Mouse (Mus musculus): ENCODE measurements around the gene Cbx8. TPM values are rescaled to one million over a fixed set of nuclear protein-coding genes. Genes with fewer than 3 reads are reported as not detected.

The Cbx8 gene
- total RNA-seq, 2 experiments from 2014 or later, result 10.8 to 15.5 TPM

- DNase-seq (ENCODE audit: low spot score in 2 of 2), result no peak
These were observed 11.3 kb upstream of the Cbx8 start for GRCm38 (mm10) chr11:119051927-119052660.

DNA sequence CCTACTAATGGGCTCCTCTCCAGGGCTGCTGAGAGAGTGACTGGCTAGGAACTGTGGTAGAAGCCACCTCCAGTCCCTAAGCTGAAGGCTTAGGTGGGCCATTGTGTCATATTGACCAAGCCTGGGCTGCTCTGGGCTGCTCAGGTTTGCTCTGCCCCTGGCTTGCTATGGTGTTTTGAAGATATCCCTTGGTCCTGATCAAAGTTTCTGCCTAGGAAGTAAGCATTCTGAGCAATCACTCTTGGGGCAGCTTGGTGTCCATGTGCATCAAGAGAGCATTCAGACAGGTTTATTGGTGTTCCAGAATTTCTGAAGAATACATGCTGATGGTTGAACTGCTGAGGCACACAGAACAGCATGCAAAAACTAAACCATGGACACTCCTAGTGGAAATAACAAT, 10.7 kb upstream of the Cbx8 start:
- no peak for DNase-seq (ENCODE audit: low spot score in 2 of 2)

DNA sequence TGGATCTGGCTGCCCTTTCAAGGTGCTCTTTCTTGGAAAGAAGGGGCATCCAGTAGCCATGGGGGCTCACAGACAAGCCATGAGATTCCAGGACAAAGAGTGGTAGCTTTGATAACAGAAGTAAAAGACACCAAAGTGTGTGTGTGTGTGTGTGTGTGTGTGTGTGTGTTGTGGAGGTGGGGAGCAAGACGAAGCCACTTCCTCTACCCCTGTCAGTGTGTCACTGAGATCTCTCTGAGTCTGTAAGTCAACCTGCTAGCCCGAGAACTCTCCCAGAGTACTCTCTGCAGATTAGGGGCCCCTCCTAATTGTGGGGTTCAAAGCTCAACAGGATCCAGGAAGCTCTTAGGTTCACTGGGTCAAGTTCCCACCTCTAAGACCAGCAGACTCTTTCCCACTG, 9.6 kb upstream of the Cbx8 start:
- no peak for DNase-seq (ENCODE audit: low spot score in 2 of 2)

DNA sequence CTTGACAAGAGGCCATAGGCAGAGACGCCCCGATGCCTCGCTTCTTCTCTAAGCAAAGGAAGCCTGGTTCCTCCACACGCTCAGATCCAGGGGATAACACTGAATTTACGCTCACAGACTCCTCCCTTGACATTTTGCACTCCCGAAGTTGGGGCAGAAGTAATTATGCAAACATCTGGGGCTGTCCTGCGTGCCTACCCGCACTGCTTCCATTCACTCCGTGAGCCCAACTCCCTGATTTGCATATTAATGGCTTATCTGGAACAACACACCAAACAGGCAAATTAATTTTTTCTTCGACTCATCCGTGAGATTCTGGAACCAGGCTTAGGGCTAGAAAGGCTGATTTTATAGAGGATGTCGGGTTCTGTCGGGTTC, 7.4 kb upstream of the Cbx8 start:
- DNase-seq (ENCODE audit: low spot score in 2 of 2), result no peak

GRCm38 (mm10) chr11:119047261-119048132, 6.7 kb upstream of the Cbx8 start:
- DNase-seq (ENCODE audit: low spot score in 2 of 2), result no peak

GRCm38 (mm10) chr11:119046601-119047245, 6.0 kb upstream of the Cbx8 start:
- no peak for DNase-seq (ENCODE audit: low spot score in 2 of 2)

- no peak for DNase-seq (ENCODE audit: low spot score in 2 of 2)
These were observed 4.0 kb upstream of the Cbx8 start for GRCm38 (mm10) chr11:119044551-119045337.

GRCm38 (mm10) chr11:119043761-119044550, 3.2 kb upstream of the Cbx8 start:
- no peak for DNase-seq (ENCODE audit: low spot score in 2 of 2)

GRCm38 (mm10) chr11:119043273-119043540, 2.4 kb upstream of the Cbx8 start:
- no peak for DNase-seq (ENCODE audit: low spot score in 2 of 2)

DNA sequence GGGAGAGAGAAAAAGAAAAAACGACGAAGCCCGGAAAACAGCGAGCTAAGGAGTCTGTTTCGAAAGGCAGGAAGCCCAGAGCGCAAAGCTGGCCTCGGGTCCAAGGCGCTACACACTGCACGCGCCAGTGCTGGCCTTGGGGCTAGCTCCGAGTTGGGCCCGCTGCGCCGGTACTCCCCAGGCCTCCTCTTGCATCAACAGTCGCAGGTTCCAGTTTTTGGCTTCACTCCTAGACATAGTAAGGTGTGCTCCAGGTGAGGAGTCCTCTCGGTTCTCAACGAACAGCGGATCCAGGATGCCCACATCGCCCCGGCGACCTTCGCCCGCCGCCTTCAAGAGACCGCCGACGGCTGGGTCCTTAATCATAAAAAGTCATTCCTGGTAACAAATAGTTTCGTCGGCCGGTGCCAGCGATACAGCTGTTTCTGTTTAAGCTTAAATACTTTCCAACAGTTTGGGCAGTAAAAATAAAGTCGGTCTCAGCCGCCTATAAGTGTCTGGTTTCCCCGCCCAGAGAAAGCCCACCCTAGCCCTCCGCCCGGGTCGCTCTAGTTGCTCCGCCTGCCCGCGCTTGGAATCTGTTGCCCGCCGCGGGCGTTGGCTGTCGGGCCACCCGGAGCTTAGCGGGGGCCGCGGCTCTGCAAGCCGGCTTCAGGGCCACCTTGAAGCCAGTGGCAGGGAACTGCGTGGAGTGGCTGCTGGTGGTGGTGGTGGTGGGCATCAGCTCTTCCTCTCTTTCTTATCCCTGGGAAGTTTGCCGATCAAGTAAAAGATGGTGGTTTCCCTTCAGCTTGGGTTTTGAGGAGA, 1.9 kb upstream of the Cbx8 start:
- no peak for DNase-seq (ENCODE audit: low spot score in 2 of 2)

DNA sequence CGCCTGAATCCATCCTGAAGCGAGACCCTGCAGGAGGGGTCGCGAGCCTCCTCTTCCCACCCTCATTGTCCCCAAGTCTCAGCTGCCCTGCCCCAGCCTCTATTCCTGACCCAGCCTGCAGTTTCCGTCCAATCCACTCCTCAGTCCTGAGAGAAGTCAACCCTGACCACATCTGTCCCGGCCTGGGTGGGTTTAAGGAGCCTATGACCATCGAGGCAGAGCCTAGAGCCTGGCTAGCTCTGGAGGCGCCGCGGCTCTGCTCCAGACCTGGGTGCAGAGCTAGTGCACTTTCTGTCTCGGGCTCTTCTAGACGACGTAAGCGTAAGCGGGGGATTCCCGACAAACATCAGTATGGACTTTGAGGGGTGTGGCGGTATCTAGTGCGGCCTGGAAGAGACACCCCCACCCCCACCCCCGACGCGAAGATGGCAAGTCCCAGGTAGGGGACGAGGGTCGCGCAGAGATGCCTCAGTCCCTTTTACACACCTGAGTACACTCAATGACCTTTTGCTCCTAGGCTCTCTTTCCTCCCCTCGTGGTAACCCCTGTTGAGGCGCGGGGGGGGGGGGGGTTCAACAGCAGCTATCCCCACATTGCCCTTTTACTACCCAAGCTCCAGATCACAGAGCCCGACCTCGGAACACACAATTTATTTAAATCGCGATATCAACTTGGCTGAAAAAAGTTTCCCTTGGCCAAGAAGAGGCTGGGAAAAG, 1.1 kb upstream of the Cbx8 start:
- no peak for DNase-seq (ENCODE audit: low spot score in 2 of 2)

- DNase-seq (ENCODE audit: low spot score in 2 of 2), result no peak
These were observed 552 bp upstream of the Cbx8 start for GRCm38 (mm10) chr11:119041325-119041716.

GRCm38 (mm10) chr11:119039732-119040512, 847 bp downstream of the Cbx8 start:
- DNase-seq (ENCODE audit: low spot score in 2 of 2), result no peak

DNA sequence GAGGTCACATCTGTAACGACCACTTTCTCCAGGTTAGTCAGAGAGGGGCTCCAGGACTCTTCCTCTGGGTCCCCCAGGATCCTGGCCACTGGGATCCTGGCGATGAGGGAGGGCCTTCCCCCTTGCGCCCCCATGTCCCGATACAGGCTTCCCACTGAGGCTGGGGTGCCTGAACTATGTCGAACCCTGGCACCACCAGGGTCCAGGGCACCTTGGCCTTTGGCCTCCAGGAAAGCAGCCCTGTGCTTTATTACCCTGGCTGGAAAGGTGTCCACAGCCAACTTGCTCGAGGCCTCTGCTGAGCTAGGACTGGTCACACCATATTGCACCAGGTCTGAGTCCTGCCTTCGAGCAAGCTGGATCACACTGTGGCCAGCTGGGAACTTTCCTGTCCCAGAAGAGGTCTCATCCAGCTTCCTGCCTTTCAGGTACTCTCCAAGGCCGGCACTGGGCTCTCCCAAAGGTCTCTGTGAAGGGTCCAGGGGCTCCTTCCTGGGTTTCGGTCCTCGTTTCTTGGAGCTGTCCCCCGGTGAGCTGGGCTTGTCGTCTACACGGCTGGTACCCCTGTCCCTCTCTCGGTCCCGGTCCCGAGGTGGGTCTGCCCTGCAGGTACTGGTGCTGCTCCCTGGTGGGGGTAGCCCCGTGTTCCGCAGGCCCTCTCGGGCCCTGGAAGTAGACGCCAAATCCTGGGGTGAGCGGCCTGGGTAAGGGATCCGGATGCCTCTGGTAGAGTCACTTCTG, 1.9 kb downstream of the Cbx8 start:
- no peak for DNase-seq (ENCODE audit: low spot score in 2 of 2)

DNA sequence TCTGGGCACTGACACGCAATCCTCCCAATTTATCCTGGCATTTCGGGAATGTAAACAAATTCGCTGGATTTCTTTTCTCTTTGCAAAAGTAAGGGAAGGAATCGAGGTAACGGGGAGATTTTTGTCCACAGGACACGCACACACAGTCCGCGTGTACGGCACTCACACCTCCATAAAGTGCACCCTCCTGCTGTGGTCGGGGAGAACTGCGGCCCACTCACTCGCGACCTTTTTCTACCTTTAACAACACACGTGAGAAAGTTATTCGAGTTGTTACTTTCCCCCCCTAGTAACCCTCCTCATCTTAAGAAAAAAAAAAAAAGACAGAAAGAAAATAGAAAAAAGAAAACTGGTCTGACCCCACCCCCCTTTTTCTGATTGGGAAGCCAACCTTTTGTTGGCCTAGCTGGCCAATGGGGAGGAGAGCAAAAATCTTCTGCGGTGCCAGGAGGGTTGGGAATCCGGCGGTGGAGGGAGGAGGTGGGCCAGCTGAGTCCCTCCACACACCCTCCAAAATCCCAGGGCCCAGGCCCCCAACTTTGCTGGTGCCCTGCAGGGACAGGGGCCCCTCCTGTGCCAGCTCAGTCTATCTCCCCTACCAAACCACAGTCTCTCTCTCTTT, 2.9 kb downstream of the Cbx8 start:
- no peak for DNase-seq (ENCODE audit: low spot score in 2 of 2)

GRCm38 (mm10) chr11:119036934-119037779, 3.6 kb downstream of the Cbx8 start:
- no peak for DNase-seq (ENCODE audit: low spot score in 2 of 2)
